Mouse (Mus musculus) stomach, embryonic 15.5 days (tissue): Measurements from ENCODE around the gene Ablim2. TPM values are rescaled to one million over a fixed set of nuclear protein-coding genes. Genes with fewer than 3 reads are reported as not detected.

Experiments
- ATAC-seq: fragments of 200-750 bp; cut with Nextera tagmentation; 2 replicates; pipeline ENCODE4 v1.8.0; 2017; ENCODE audit warnings: low read depth, moderate number of reproducible peaks, moderate TSS enrichment; ENCODE audit not compliant: insufficient read depth, low FRiP score
- H3K27ac ChIP-seq: fragments of 300-500 bp; sonication (generic); 2 replicates; pipeline ENCODE4 v1.5.1; 2015; ENCODE audit warnings: mild to moderate bottlenecking, inconsistent platforms
- H3K27me3 ChIP-seq: fragments of 300-500 bp; sonication (generic); replicated peaks from 2 replicates; pipeline ENCODE4 v1.6.1; 2015; ENCODE audit warnings: inconsistent platforms
- H3K36me3 ChIP-seq: fragments of 300-500 bp; sonication (generic); 2 replicates; pipeline ENCODE4 v1.6.1; 2015; ENCODE audit warnings: inconsistent platforms
- H3K4me1 ChIP-seq: fragments of 300-500 bp; sonication (generic); 2 replicates; pipeline ENCODE4 v1.6.1; 2015; ENCODE audit warnings: inconsistent platforms
- H3K4me2 ChIP-seq: fragments of 300-500 bp; sonication (generic); 2 replicates; pipeline ENCODE4 v1.6.1; 2015; ENCODE audit warnings: mild to moderate bottlenecking, inconsistent platforms
- H3K4me3 ChIP-seq: fragments of 300-500 bp; sonication (generic); replicated peaks from 2 replicates; pipeline ENCODE4 v1.5.1; 2015; ENCODE audit warnings: inconsistent platforms
- H3K9ac ChIP-seq: fragments of 300-500 bp; sonication (generic); 2 replicates; pipeline ENCODE4 v1.6.1; 2015; ENCODE audit warnings: inconsistent platforms
- H3K9me3 ChIP-seq: fragments of 300-500 bp; sonication (generic); 2 replicates; pipeline ENCODE4 v1.6.1; 2016; ENCODE audit warnings: inconsistent platforms
- WGBS: fragments of 180-500 bp; shearing (Covaris S2); methylation state at CpG from one replicate; pipeline ENCODE4 v1.1.7; 2015; 5-methylcytosine and 5-hydroxymethylcytosine counted together
- polyA plus RNA-seq: library from polyadenylated mRNA; unstranded; fragments of >200 nt; fragmentation: Nextera tagmentation; extraction: Ambion mirVana; gene quantifications from 2 replicates; pipeline ENCODE4 v1.2.1, GENCODE M21; 2015

Ablim2 gene
- polyA plus RNA-seq, 1 experiment from 2014 or later = 2.8 TPM

GRCm38 (mm10) chr5:35723900-35724299 lies 33.8 kb upstream of the Ablim2 start:
- 68% methylated on average over 5 of the region's 5 CpGs for WGBS
- Histone ChIP-seq H3K36me3 (no peaks in the 10 kb centered on the region), H3K4me2 (no peak overlapping the region), H3K9me3 (no peaks in the 10 kb centered on the region), H3K27me3 (no peaks in the 10 kb centered on the region), H3K27ac (no peak overlapping the region), H3K4me3 (no peak overlapping the region), H3K4me1 (peaks cover 8% of the 10 kb centered on the region), H3K9ac (no peak overlapping the region)
- ATAC-seq = no peak

GRCm38 (mm10) chr5:35725840-35726239 lies 31.8 kb upstream of the Ablim2 start:
- Histone ChIP-seq H3K4me2 (no peak overlapping the region), H3K36me3 (no peaks in the 10 kb centered on the region), H3K4me1 (peaks cover 9% of the 10 kb centered on the region), H3K27me3 (no peaks in the 10 kb centered on the region), H3K4me3 (no peak overlapping the region), H3K9me3 (no peaks in the 10 kb centered on the region), H3K27ac (no peak overlapping the region), H3K9ac (no peak overlapping the region)
- WGBS = 80% methylated on average over 3 of the region's 3 CpGs
- ATAC-seq = no peak

- Histone ChIP-seq H3K4me1 (peaks cover 9% of the 10 kb centered on the region), H3K4me2 (0 out of 2 replicates have a peak overlapping the region, but pooled peaks have one; percentile 33)
- 82% methylated on average over 5 of the region's 5 CpGs for WGBS
Measured at GRCm38 (mm10) chr5:35727447-35727846, 30.2 kb upstream of the Ablim2 start.

GRCm38 (mm10) chr5:35728344-35728956 lies 29.2 kb upstream of the Ablim2 start:
- peak overlapping the region; percentile 17 for H3K4me3 ChIP-seq
- H3K4me2 ChIP-seq = peak overlapping the region; percentile 33; the same call in 1 of the 2 replicates
- H3K4me1 ChIP-seq = peaks cover 9% of the 10 kb centered on the region
- H3K36me3 ChIP-seq = no peaks in the 10 kb centered on the region
- no peaks in the 10 kb centered on the region for H3K27me3 ChIP-seq
- 75% methylated on average over 12 of the region's 12 CpGs for WGBS
- no peak overlapping the region for H3K9ac ChIP-seq
- no peaks in the 10 kb centered on the region for H3K9me3 ChIP-seq
- H3K27ac ChIP-seq = peak overlapping the region; percentile 76; the same call in 1 of the 2 replicates
- no peak for ATAC-seq

More at GRCm38 (mm10) chr5:35727447-35727846, 30.2 kb upstream of the Ablim2 start:
- no peak overlapping the region for H3K9ac ChIP-seq
- H3K27me3 ChIP-seq = no peaks in the 10 kb centered on the region
- ATAC-seq = no peak
- H3K9me3 ChIP-seq = no peaks in the 10 kb centered on the region
- no peak overlapping the region for H3K27ac ChIP-seq
- H3K36me3 ChIP-seq = no peaks in the 10 kb centered on the region
- H3K4me3 ChIP-seq = no peak overlapping the region

GRCm38 (mm10) chr5:35728957-35729460 lies 28.7 kb upstream of the Ablim2 start:
- 39% methylated on average over 11 of the region's 11 CpGs for WGBS

GRCm38 (mm10) chr5:35729844-35730243 lies 27.8 kb upstream of the Ablim2 start:
- WGBS = 59% methylated on average over 3 of the region's 3 CpGs
- H3K9ac ChIP-seq = no peak overlapping the region
- H3K4me2 ChIP-seq = no peak overlapping the region
- H3K4me1 ChIP-seq = peaks cover 9% of the 10 kb centered on the region
- no peaks in the 10 kb centered on the region for H3K9me3 ChIP-seq
- peak overlapping the region; percentile 76 for H3K27ac ChIP-seq
- H3K4me3 ChIP-seq = no peak overlapping the region
- peak; percentile 28; the same call in 1 of the 2 replicates for ATAC-seq
- H3K36me3 ChIP-seq = no peaks in the 10 kb centered on the region
- no peaks in the 10 kb centered on the region for H3K27me3 ChIP-seq

More at GRCm38 (mm10) chr5:35728957-35729460, 28.7 kb upstream of the Ablim2 start:
- no peak overlapping the region for H3K9ac ChIP-seq
- H3K27me3 ChIP-seq = no peaks in the 10 kb centered on the region
- peak overlapping the region; percentile 76 for H3K27ac ChIP-seq
- ATAC-seq = peak; percentile 79
- H3K4me2 ChIP-seq = peak overlapping the region; percentile 33
- peak overlapping the region; percentile 17 for H3K4me3 ChIP-seq
- H3K4me1 ChIP-seq = peaks cover 9% of the 10 kb centered on the region
- H3K36me3 ChIP-seq = no peaks in the 10 kb centered on the region
- H3K9me3 ChIP-seq = no peaks in the 10 kb centered on the region

- ATAC-seq = no peak
- Histone ChIP-seq H3K4me1 (peaks cover 9% of the 10 kb centered on the region), H3K27me3 (no peaks in the 10 kb centered on the region), H3K4me2 (no peak overlapping the region), H3K4me3 (no peak overlapping the region), H3K27ac (0 out of 2 replicates have a peak overlapping the region, but pooled peaks have one; percentile 17), H3K36me3 (no peaks in the 10 kb centered on the region), H3K9ac (no peak overlapping the region), H3K9me3 (no peaks in the 10 kb centered on the region)
- WGBS = 39% methylated on average over 1 of the region's 1 CpGs
Measured at GRCm38 (mm10) chr5:35730552-35730951, 27.1 kb upstream of the Ablim2 start.

- Histone ChIP-seq H3K9ac (no peak overlapping the region), H3K4me1 (peaks cover 9% of the 10 kb centered on the region), H3K27me3 (no peaks in the 10 kb centered on the region), H3K9me3 (no peaks in the 10 kb centered on the region), H3K36me3 (no peaks in the 10 kb centered on the region), H3K4me2 (no peak overlapping the region), H3K4me3 (no peak overlapping the region), H3K27ac (0 out of 2 replicates have a peak overlapping the region, but pooled peaks have one; percentile 17)
- WGBS = 82% methylated on average over 4 of the region's 4 CpGs
- no peak for ATAC-seq
Measured at GRCm38 (mm10) chr5:35731006-35731405, 26.7 kb upstream of the Ablim2 start.

GRCm38 (mm10) chr5:35733523-35733922 lies 24.2 kb upstream of the Ablim2 start:
- Histone ChIP-seq H3K27me3 (no peaks in the 10 kb centered on the region), H3K4me2 (no peak overlapping the region), H3K9ac (no peak overlapping the region), H3K27ac (no peak overlapping the region), H3K36me3 (no peaks in the 10 kb centered on the region), H3K9me3 (no peaks in the 10 kb centered on the region), H3K4me3 (no peak overlapping the region), H3K4me1 (peaks cover 14% of the 10 kb centered on the region)
- ATAC-seq = no peak
- WGBS = 74% methylated on average over 2 of the region's 2 CpGs

- H3K27ac ChIP-seq = no peak overlapping the region
- no peaks in the 10 kb centered on the region; the same call in 1 of the 2 replicates for H3K27me3 ChIP-seq
- H3K36me3 ChIP-seq = no peaks in the 10 kb centered on the region
- H3K4me1 ChIP-seq = peaks cover 25% of the 10 kb centered on the region
- WGBS = 66% methylated on average over 20 of the region's 20 CpGs
- no peak overlapping the region for H3K4me2 ChIP-seq
- no peak overlapping the region for H3K4me3 ChIP-seq
- no peaks in the 10 kb centered on the region for H3K9me3 ChIP-seq
- peak; percentile 3; the same call in 1 of the 2 replicates for ATAC-seq
- H3K9ac ChIP-seq = no peak overlapping the region
Measured at GRCm38 (mm10) chr5:35737231-35737901, 20.3 kb upstream of the Ablim2 start.

- Histone ChIP-seq H3K9ac (no peak overlapping the region), H3K27me3 (no peaks in the 10 kb centered on the region; the same call in 1 of the 2 replicates), H3K4me1 (peaks cover 25% of the 10 kb centered on the region), H3K27ac (peak overlapping the region; percentile 54; the same call in 1 of the 2 replicates), H3K4me2 (peak overlapping the region; percentile 24; the same call in 1 of the 2 replicates), H3K9me3 (no peaks in the 10 kb centered on the region), H3K4me3 (no peak overlapping the region), H3K36me3 (no peaks in the 10 kb centered on the region)
- ATAC-seq = no peak
- 97% methylated on average over 2 of the region's 2 CpGs for WGBS
Measured at GRCm38 (mm10) chr5:35739005-35739404, 18.7 kb upstream of the Ablim2 start.
